Mouse (Mus musculus) embryo, embryonic 10.5 days (tissue): ENCODE measurements around the gene Fhl2.
"Not testable (repeated sequence)": the region's sequence is repeated elsewhere in the genome, so short reads cannot be mapped to it uniquely, and the experiment has no call there.

Experiments
- DNase-seq: peaks from one replicate; pipeline ENCODE4 v3.0.0-alpha.2; 2015; ENCODE audit warnings: low spot score

Fhl2 gene

GRCm38 (mm10) chr1:43192471-43192870 is 4.3 kb downstream of the Fhl2 start:
- DNase-seq, result no peak

DNA sequence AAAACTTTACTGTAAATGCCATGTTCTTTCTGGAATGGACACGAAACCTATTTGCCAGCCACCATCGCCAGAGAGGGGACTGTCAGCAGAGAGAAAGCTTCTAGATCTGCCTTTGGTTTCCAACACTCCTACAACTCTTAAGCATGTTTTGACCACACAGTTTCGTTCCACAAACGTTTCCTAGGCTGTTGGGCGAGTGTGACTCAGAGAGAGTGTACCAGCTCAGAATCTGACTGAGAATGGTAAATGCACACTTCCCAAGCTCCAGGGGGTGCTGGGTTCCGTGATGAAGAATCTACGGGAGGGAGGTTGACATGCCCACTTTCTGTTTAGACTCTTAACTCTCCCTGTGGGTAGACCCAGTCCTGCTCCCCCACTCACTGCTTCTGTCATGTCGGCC is 5.7 kb downstream of the Fhl2 start:
- no peak for DNase-seq

- DNase-seq, result not testable (repeated sequence)
Observed at GRCm38 (mm10) chr1:43188893-43189292, 7.9 kb downstream of the Fhl2 start.

- peak; percentile 52 for DNase-seq
Observed at GRCm38 (mm10) chr1:43186334-43186733, 10.4 kb downstream of the Fhl2 start.

DNA sequence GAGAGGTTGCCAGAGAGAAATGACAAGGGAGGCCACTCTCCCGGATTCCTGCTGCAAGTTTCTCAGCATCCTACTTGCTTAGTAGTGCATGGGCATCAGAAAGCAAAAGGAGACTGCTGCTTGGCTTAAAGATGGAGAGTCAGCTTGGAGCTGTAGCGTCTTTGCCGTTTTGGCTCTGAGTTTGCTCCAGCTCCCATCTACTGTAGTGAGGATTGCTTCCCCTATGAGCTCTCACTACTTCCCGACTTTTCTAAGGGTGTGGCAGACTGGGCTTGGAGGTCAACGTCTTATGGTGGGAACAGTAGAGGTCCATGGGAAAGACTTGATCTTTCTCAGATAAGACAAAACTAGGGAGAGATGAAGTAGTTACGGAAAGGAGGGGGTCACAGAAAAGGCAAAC is 15.9 kb downstream of the Fhl2 start:
- no peak for DNase-seq

DNA sequence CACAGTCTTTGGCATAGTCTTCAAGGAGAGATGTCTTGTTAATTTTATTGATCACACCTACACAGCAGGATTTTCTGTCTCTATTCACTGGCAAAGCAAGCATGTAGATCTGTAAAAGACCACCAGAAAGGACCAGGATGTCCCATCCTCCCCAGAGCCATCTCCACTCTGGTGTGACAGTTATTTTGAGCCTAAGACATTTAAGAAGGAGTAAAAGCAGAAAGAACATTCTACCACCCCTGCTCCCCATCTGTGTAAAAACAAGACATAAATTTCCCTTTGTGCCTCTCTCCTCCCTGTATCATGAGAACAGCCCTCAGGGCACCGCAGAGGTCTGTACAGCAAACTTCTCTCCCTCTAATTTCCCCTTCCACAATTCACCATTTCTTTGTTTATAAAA is 18.0 kb downstream of the Fhl2 start:
- DNase-seq, result no peak

GRCm38 (mm10) chr1:43178378-43178777 is 18.4 kb downstream of the Fhl2 start:
- DNase-seq, result no peak

DNA sequence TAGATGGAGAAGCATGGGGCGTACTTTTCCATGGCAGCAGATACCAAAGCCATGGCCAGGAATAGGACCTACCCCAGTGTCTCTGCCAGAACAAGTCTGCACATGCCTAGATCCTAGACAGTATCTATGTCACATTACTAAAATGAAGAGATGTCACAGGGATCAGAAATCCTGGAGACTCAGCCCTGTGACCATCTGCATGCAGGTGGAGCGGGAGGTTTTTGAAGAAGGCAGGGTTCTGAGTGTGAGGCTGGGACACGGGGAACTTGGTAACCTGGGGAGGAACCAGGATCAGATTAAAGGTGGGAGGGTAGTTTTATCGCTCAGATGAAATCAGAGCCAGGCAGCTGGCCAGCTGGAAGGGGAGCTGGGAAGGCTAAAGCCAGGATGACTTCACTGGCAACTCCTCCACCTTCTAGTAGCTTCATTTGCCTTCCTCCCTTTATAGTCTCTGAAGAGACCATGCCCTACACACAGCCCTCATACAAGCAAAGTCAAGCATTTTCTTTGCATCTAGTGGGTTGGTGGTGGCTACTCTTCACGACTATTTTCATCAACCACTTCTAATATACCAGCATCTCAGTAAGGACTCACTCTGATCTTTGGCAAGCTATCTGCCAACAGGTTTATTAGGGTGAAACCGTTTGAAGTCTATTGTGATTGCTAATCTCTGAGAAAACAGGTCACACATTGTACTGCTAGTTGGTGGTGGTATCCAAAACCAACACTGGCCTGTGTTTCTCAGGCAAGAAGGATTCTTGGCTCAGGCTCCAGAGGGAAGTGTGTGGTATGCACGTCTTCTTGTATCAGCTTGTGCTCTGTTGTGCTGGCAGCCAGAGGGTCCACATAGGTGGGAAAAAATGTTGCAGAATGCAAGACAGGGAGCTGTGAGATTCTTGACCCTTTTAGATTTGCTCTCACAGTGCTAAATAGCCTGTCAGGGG is 23.2 kb downstream of the Fhl2 start:
- no peak for DNase-seq

GRCm38 (mm10) chr1:43171816-43172215 is 25.0 kb downstream of the Fhl2 start:
- DNase-seq, result no peak

GRCm38 (mm10) chr1:43171093-43171492 is 25.7 kb downstream of the Fhl2 start:
- DNase-seq, result no peak

- no peak for DNase-seq
Observed at GRCm38 (mm10) chr1:43169661-43170060, 27.1 kb downstream of the Fhl2 start.

GRCm38 (mm10) chr1:43169227-43169626 is 27.6 kb downstream of the Fhl2 start:
- no peak for DNase-seq

DNA sequence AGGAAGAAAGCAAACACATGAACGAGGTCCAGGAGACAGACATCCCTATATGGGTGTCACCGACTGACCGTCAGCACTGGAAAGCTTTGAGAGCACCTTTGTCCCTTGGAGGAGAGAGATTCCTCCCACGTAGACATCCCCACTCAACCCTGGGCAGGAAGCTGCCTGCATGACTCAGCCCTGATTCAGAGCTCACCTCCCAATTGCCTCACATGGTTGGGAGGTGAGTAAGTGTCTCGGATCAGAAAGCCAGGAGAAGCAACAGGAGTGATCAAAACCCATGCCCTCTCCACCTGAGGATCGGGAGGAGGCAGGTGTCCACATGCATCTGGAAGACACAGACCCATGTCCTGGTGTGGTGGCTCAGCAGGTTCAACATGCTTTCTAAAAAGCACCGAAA is 28.2 kb downstream of the Fhl2 start:
- no peak for DNase-seq

DNA sequence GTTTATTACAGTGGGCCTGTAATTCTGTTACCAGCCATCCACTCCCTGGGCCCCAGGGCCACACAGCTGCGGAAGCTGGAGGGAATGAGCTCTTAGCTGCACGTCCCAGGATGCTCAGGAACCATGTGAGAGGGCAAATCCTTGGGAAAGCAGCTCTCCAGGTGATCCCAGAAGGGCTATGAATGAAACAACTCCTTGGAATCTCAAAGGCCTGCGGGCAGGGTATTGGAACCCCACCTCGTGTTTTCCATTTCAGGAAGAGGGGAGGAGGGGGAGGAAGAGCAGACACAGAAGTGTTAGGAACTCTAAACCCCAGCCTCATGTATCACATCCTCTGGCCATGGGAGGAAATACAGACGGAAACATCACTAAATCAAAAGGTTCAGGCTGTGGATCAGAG is 28.8 kb downstream of the Fhl2 start:
- no peak for DNase-seq

GRCm38 (mm10) chr1:43164582-43164981 is 32.2 kb downstream of the Fhl2 start:
- DNase-seq, result no peak

DNA sequence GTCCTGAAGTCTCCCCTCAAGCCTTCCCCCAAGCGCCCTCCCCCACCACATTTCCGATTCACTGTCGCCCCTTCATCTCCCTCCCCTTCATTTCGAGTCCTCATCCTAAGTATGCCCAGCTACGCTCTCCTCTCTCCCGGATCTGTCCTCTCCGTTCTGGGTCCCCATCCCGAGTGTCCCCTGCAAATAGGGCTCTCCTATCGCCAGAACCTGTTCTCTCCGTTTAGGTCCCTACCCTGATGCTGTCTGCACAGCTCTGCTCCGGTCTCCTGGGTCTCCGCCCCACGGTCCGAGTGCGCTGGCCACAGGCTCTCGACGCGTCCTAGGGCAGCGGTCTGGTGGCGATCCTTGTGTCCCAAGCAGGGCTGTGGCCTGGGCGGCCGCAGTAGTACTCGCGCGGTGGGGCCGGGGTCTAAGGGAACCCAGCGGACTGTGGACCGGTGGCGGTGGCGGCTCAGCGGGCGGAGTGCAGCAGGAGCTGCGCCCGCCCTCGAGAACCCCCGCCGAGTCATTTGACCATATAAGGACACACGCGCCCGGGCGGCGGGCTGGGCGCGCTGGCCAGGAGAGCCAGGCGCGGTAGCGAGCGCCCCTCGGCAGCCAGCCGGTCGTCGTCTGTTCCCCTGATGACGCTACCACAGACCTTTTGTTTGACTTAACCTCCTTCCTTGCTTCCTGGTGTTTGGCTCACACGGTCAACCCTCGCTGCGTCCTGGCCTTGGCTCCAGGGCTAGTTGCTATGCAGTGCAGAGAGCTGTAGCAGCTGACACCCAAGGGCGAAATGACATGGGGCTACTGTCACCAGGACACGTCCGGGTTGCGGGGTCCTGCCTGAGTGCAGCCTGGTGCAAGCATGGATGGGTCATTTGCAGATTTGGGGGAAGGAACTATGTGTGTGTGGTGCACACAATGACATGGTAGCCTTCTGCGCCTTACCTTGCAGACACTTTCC is 33.0 kb downstream of the Fhl2 start:
- peak; percentile 84 for DNase-seq

DNA sequence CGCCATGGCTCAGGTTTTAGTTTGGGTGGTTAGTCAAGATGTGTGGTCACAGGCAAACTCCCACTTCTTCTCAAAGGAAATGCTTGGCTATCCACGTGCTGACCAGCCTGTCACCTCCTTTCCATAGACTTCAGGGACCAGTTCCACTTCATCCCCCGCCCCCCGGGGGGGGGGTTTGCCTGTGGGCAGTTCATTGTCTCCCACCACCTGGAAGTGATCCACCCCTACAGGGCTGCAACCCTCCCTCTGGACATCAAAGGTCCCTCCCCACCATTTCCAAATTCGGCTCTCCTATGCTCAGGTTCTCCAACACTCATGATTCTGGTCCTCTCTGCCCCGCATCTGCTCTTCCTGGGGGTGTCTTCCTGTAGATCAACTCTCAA is 33.7 kb downstream of the Fhl2 start:
- peak; percentile 49 for DNase-seq

GRCm38 (mm10) chr1:43162394-43162793 is 34.4 kb downstream of the Fhl2 start:
- DNase-seq, result no peak

GRCm38 (mm10) chr1:43159429-43159828 is 37.4 kb downstream of the Fhl2 start:
- no peak for DNase-seq

- no peak for DNase-seq
Observed at GRCm38 (mm10) chr1:43157907-43158306, 38.9 kb downstream of the Fhl2 start.

DNA sequence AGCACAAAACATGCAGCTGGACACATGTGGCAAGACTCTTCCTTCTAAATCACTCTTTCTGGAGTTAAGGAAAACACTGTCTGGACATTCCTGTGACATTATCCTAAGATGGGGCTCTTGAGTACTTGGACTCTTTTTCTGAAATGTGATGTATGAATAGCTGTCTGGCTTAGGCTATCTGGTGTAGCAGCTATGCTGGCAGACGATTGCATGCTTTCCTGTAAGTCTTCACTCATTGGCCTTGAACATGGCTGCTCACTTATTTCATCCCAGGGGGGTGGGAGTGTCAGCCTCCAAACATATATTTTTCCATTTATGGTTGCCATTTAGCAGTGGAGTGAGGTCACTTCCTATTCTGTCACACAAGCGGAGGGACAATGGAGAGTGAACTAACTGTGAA is 42.3 kb downstream of the Fhl2 start:
- no peak for DNase-seq

GRCm38 (mm10) chr1:43153538-43153937 is 43.2 kb downstream of the Fhl2 start:
- DNase-seq, result no peak

DNA sequence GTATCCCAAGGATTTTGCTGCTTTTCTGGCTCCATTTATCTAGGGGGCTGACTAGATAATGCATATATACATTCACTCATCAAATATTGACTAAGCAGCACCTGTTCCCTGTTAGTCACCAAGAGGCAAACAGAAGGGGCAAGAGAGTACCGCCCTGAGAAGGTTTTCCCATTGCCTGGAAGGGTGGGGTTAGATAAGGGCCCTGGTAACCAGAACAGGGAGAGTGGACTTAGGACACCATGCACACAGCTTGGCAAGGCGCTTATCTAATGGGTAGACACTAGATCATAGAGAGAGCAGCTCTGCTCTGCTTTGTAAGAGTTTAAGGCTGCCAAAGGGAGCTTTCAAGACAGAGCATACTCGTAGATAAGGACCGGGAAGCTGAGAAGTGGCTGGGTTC is 44.2 kb downstream of the Fhl2 start:
- no peak for DNase-seq
